Mouse (Mus musculus) adrenal gland, postnatal 25 days (tissue): Measurements from ENCODE around the gene Ncmap. TPM values are rescaled to one million over a fixed set of nuclear protein-coding genes. Genes with fewer than 3 reads are reported as not detected.

ENCODE experiments used
- DNase-seq: peaks from one replicate; pipeline ENCODE4 v3.0.0; 2021; ENCODE audit warnings: mixed read lengths
- microRNA-seq, 2 experiments: library from miRNA; unstranded; fragments of <30 nt; microRNA quantifications; one replicate each; pipeline ENCODE4 v1.2.0; 2021
- total RNA-seq: library from RNA; stranded (reverse); gene quantifications from 2 replicates; pipeline ENCODE4 v1.2.3, GENCODE M21; 2021

Ncmap gene
- total RNA-seq, 1 experiment from 2014 or later, result not detected

DNA sequence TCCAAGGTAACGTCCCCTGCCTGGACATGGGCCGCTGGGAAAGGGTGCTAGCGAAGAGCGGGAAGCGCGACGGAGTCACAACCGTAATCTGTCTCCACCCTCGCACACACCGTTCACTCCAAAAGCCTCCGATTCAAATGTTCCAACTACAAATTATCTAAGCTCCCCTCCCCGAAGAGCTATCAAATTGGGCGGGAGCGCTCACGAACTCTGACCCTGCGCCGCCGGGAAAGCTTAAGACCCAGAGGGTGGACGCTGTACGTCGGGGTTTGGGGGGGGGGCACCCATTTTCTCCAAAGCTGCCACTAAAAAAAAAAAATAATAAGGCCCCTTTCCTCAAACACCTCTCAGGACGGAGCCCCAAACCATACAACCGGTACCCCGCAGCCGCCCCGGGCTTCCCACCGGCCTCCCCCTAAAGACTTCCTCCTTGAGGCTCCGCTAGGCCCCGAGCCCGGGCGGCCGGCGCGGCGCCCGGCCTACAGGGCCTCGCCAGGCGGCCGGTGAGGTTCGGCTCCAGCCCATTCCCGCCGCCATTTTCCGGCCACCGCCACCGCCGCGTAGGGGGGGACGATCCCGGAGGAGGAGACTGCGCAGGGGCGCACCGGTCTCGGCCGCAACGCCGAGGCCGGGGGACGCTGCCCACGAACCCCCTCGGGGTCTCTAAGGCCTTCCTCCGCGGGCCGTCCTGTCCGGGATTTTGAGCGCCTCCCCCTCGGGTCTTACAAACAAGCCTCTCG lies 45.5 kb downstream of the Ncmap start:
- DNase-seq, result no peak

DNA sequence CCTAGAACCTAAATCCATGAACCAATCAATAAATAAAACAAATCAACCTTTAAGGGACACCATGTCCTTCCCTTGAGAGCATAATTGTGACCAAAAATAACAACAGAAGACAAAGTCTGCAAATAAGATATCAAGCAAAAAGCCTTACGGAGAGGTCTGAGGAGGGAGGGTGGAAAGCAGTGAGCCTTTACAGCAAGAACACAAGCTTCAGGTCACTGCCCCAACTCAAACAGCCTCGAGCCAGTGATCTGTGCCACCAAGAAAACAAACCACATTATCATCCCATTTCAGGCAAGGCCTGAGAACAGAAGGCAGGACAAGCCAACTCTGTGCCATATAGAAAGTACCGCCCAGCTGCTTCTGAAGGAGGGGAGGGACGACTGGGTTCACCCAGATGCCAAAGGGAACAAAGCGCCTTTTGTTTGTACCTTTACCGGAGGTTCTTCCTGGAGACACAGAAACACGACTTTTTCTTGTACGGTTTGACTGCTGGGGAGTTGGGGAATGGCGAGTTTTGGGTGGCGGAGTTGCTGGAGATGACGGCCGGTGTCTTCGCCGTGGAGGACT lies 60.6 kb downstream of the Ncmap start:
- no peak for DNase-seq

DNA sequence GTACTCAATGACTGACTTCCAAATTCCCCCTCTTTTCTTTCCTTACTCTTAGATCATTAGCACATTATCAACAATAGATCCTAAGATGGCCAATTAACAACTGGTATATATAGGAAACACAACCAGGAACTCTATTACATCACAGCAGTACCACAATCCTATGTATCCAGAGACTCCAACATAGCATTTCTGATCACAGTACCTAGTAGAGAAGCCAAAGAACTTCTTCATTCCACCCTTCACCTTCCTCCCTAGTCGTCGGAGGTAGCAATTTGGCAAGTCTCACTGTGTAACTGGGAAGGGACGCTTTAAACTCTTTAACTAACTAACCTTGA lies 62.0 kb downstream of the Ncmap start:
- no peak for DNase-seq

DNA sequence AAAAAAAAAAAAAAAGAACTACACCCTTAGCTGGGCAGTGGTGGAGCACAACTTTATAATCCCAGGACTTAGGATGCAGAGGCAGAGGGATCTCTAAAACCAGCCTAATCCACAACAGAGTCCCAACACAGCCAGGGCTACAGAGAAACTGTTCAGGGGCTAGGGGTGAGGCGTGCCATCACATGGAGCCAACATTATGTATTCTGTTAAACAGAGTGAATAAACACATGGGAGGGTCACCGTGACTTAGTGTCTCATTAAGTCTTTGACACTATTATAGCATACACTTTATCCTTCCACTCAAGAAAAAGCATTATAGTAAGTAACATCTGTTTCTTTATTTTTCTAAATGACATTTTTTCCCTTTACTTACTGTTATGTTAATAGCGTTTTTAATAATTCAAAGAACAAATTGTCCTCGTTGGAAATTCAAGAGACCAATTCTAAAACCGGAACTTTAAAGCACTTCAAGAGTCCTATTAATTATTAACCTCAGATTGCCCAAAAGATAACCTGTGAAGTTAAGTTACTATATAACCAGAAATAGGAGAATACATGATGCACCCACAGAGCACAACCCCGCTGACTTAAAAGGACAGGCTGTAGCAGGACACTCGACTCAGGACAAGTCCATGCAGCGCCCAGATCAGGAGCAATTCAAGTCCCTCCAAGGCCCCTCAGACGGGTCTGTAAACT lies 62.6 kb downstream of the Ncmap start:
- DNase-seq, result no peak

DNA sequence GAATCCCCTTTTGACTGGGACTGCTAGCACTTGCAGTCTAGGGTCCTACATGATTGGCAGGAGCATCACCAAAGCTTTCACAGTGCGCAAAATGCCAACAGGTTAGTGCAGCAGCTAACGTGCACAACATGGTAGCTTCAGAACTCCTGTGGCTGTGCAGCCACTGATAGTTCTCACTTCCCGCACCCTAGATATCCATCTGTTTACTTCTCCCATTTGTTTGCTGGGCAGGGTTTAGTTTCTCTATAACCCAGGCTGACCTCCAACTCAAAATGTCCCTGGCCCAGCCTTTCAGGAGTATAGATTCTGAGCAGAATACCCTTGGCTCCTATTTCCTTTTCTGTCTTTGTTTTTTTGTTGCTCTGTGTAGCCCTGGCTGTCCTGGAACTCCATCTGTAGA lies 71.6 kb downstream of the Ncmap start:
- DNase-seq, result no peak

DNA sequence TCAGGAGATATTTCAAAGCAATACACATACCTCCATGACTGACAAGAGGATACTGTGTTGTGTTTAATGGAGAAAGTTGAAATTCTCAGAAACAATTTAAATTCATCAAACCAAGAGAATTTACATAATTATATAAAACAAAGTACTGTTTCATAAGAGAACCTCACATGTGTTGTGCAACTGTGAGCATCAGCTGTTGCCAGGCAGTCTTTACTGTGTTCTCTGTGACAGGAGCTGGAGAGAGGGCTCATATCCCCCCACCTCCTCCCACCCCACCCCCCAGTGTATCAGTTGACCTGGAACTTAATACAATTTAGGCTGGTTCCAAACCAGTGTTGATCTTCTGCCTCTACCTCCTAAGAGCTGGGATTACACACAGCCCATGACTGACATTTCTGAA lies 72.0 kb downstream of the Ncmap start:
- no peak for DNase-seq

DNA sequence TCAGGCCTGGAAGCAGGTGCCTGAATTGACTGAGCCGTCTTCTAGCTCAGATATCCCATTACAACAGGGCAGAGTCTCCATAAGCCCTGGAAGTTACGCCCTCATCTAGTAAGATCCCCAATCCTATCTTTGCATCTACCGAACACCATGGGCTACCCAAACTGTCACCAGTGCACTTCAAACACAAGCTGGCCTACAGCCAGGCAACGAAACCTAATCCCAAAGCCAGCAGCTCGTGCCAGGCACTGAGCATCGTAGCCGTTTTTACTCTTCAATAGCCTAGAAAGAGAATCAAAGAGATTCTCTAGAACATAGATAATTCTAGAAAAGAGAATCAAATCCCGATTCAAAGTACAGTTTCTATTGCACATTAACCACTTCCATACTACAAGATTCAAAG lies 75.0 kb downstream of the Ncmap start:
- DNase-seq, result no peak

Small RNA genes lying within 50 kb of the gene (microRNA-seq; reads per million reads assigned to microRNA genes)
- 122 to 195 reads per million in 2 experiments for gene Mir700

Other genes with a start within 250 kb of the Ncmap start
- gene Clic4, start 125.4 kb downstream of the Ncmap start, total RNA-seq, result 65.5 and 72.8 TPM in 2 replicates
- gene Srrm1, start 44.9 kb downstream of the Ncmap start, total RNA-seq, result 133 and 151 TPM in 2 replicates
- 11.9 and 16.9 TPM in 2 replicates for gene Rcan3, start 35.6 kb upstream of the Ncmap start, total RNA-seq
- gene Stpg1, start 96.6 kb upstream of the Ncmap start, total RNA-seq, result 0.91 TPM in 1 of 2 replicates, not detected in the other
- 12.7 and 26.6 TPM in 2 replicates for gene Nipal3, start 96.8 kb upstream of the Ncmap start, total RNA-seq
- gene Grhl3, start 175.4 kb upstream of the Ncmap start, total RNA-seq, result not detected in 2 replicates